Mouse (Mus musculus) thymus, postnatal 0 days (tissue): ENCODE data around the gene Zfp819. TPM values are rescaled to one million over a fixed set of nuclear protein-coding genes. Genes with fewer than 3 reads are reported as not detected.

Source experiments
- DNase-seq: peaks from one replicate; pipeline ENCODE4 v3.0.0-alpha.2; 2015; ENCODE audit warnings: low spot score
- polyA plus RNA-seq: library from polyadenylated mRNA; unstranded; fragments of >200 nt; fragmentation: Nextera tagmentation; extraction: Ambion mirVana; gene quantifications from 2 replicates; pipeline ENCODE4 v1.2.1, GENCODE M21; 2015

Zfp819 gene
- 0.12 TPM in 1 of 2 replicates, not detected in the other for polyA plus RNA-seq

DNA sequence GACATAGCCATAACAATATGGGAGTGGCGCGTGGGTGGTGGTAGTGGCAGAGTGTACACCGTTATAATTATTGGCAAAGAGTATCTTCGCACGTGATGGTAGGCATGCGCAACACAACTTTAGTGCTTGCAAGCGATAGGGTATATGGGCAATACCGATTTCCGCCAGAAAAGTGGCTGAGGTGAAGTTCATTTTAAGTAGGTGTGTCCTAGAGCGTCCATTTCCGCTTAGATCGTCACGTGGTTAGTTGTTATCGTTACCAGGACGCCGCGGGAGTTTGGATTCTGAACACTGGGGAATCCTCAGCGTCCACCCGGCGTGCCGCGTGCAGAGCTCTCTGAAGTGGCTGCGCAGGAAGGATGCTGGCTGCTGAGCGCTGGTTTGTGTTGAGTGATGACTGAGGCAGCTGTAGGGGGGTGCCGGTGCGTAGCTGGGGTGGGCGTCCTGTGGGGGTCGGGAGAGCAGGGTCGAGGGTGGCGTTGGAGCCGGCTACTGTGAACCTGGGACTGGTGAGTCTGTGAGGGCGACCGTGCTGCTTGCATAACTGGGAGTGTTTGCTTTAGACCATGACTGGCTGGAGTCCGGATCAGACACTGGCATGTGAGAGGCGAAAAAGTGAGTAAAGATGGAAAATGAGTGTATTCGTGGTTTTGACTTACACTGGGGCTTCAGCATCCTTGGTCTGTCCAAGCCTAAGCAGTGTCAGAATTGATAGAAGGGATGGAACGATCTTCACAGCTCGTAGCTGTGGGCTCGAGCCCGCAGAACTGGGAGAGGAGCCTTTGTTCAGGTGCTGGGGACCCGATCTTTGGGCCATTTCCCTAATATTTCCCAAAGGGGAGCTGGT is at the start of gene Zfp819:
TSS of gene Zfp819 (plus strand) at position 274 of the 847 bp plus-strand sequence.
- DNase-seq, result peak; percentile 68

DNA sequence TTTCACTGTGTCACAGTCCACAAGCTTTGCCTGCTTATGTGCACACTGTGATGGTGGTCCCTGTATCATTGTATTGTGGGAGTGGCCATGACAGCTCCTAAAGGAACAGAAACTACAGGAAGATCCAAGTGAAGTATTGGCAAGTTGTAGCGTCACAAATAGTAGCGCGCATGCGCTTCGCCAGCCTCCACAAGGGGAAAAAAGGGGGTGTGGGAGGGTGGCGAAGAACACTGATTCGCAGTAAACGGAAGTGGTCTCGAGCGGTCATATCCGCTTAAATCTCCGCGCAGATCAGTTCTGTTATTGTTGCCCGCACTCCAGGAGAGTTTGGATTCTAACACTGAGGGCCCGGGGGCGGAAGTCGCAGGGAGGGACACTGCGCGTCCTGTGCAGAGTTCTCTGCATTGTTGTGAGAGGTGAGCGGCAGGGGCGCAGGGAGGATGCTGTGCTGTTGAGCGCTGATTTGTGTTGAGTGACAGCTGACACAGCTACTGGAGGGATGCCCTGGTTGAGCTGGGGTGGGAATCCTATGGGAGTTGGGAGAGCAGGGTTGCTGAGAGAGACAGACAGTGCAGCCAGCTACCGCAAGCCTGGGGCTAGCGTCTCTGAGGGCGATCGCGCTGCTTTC is 44.8 kb upstream of the Zfp819 start, which contains the start of gene Zfp658:
TSS of gene Zfp658 (plus strand) at position 251 of the 628 bp plus-strand sequence.
- peak; percentile 87 for DNase-seq

DNA sequence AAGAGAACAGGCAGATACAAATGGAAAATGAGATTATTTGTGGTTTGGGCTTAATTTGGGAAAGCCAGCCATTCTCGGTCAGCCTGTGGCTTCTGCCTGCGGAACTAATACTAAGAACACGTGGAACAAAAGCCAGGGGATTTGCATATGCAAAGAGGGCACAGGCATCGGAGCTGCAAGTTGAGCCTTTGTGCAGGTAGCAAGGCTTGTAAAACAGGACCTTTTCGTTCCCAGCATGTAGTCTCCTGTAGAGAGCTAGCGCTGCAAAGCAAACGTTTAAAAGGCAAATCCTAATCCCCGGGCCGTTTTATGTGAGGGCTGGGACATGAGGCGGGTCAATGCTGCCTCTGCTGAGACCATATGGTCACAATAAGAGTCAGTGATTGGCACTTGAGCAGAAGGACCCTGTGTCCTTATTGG is 44.3 kb upstream of the Zfp819 start:
- DNase-seq, result peak; percentile 14

DNA sequence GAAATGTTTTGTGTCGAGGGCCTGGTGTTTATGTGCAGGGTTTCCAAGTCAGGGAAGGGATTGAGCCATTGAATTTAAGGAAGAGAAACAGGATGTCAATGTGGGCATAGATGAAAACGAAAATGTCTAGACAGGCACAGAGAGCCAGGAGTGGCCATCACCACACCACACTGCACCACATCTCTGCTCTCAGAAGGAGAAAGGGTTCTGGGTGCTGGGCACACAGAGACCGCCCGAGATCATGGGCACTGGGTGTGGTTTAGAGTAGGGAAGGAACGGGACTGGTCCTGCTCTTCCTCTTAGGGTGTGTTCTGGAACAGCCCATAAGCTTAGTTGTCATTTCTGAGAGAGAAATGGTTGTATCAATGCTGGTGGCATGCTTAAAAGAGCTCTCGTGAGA is 43.7 kb upstream of the Zfp819 start:
- no peak for DNase-seq

DNA sequence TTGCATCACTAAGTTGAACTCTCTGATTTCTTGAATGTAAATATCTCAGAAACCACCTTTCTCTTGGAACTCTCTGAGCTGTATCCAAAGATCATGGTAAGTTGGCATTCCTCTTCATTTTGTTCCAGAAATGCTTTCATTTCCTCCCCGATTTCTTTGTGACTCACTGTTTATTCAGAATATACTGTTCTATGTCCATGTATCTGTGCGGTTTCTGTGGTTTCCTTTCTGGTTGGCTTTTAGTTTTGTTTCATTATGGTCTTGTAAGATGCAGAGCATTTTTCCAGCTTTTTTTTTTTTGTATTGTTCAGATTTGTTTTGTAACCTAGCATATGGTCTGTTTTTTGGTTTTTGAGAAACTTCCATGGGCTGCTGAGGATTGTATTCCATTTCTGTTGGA is 35.8 kb upstream of the Zfp819 start:
- DNase-seq, result no peak

DNA sequence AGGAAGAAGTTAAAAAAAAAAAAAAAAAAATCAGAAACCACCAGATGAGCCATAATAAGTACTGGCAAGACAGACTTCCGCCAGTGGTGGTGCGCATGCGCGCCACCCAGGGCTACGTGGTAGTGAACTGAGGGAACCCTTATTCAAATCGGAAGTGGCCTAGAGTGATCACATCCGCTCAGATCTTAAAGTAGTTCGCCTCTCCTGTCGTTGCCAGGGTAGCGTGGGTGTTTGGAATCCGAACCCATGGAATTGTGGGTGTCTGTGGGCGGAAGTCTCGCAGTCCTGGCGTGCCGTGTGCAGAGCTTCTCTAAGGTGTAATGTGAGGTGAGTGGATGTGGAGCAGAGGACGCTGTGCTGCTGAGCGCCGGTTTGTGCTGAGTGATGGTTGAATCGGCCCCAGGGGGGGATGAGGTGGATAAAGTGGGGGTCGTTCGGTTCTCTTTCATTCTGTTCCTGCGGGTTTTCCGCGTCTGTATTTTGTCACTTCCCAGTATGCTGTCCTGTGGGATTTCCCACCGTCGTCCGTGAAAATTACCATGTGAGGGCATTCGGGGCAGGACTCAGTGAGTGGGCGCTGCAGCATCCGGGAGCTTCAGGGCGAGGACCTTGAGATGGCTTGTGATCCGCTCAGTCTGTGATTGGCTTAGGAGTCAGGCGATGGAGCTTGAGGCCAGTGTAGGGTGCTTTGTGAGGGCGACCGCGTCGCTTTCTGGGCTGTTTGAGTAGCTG is 27.4 kb upstream of the Zfp819 start, which contains the start of gene Zfp719:
TSS of gene Zfp719 (plus strand) at position 171 of the 732 bp plus-strand sequence.
- DNase-seq, result peak; percentile 96

DNA sequence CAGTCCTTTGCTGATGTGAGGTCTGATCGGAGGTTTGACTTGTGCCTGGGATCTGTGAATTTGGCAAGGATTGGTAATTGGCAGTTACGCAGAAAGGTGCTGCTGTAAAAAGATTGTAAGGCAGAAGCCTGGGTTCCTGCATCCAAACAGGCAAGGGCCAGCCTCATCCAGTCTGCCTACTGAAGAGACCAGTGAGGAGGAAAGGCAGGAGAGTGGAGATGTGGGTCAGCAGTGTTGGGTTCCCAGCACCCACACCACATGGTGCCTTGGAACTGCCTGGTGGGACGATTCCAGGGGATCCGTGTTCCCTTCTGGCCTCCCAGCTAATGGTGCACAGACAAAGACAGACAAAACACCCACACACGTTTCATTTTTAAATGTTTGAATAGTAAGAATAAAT is 26.4 kb upstream of the Zfp819 start:
- no peak for DNase-seq

DNA sequence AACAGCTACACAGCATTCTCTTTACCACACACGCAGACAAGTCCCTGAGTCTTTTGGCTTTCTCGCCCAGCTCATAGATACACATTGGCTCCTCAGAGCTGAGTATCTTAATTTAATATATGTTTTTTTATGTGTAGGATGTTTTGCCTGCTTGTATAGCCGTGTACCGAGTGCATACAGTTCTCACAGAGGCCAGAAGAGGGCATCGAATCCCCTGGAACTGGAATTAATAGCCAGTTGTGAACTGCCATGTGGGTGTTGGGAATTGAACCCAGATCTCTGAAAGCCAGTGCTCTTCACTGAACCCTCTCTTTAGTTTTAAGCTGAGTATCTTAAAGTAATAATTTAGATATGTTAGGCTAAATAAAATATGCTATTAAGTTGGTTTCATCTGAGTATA is 22.2 kb upstream of the Zfp819 start:
- DNase-seq, result no peak

DNA sequence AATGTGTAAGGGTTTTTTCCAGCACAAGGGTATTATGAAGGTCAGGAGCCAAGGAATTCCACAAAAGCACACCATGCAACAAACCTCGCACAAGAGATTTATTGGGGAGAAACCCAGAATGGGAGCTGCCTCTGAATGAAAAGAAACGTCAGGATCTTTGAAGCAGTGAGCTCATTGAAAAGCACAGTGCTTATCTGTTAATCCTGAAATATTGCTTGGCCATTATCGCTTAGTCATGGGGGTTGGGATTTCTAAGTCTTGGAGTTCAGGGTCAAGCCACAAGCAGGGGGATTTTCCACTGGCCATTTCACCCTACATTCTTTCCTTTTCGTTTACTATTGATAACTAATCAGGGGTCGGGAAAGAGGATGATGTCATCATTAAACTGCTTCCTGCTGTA is 5.1 kb upstream of the Zfp819 start:
- no peak for DNase-seq

DNA sequence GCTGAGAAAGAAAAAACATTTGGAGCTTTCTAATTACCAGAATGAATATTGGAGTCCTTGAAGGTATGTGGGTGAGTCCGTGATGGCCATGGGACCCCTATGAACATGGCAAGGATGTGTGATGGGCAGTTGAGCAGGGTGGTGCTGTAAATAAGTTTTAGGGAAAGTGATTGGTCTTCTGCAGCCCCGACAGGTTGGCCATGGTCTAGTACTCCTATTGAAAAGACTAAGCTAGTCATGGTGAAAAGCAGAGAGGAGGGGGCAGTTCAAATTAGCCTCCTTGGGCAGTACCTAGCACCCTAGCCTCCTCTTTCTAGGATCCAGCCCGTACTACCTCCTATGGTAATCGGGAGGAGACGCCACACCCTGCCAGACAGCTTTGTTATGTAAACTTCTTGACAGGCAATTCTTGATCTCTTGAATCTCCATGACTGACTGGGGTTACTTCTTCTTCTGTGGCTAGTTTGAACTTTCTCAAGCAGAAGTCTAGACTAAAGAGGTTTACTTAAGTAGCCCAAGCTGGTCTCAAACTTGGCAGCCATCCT is 846 bp downstream of the Zfp819 start:
- DNase-seq, result no peak

DNA sequence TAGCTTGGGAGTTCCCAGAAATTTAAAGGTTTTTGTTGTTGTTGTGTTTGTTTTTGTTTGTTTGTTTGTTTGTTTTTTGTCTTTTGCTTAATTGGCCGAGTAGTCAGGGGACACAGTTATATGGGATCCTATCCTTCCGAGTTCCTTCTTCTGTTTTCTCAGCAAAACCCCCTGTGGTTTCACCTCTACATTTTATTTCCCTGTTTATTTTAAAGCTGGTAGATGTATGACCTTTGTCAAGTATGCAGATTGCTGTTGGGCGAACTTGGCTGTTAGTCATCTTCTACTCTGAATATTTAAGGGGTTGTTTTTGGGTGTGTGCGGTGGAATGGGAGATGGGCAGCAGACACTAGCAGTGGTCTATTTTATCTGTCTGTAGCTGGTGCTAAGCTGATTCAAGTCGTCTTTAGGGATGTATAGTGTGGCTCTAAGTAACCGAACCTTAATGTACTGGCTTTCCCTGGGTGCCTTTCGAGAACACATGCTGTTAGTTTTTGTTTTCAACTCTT is 1.4 kb downstream of the Zfp819 start:
- no peak for DNase-seq

DNA sequence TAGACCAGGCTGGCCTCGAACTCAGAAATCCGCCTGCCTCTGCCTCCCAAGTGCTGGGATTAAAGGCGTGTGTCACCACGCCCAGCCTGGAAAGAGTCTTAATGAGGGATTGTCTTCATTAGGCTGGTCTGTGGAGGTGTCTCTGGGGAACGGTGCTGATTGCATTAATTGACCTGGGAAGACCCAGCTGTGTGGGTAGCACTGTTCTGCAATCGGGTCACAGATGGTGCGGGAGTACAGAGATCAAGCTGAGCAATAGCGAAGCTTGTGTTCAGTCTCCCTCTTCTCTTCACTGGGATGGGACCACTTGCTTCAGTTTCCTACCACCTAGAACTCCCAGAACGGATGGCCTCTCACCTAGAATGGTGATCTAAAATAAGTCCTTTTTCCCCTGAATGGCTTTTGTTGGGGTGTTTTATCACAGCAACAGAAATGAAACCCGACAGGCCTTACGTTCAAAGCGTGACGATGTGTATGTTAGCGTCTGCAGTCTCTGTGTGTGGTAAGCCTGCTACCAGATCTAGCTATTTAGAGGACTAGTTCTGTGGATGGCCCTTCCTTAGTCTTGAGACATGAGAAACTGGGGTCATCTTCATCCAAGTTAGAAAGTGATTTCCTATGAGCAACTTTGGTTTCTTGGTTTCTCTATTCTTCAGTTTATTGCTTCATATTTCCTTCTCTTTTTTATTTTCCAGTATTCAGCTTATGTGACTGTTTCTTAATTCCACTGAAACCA is 7.0 kb downstream of the Zfp819 start:
- no peak for DNase-seq

DNA sequence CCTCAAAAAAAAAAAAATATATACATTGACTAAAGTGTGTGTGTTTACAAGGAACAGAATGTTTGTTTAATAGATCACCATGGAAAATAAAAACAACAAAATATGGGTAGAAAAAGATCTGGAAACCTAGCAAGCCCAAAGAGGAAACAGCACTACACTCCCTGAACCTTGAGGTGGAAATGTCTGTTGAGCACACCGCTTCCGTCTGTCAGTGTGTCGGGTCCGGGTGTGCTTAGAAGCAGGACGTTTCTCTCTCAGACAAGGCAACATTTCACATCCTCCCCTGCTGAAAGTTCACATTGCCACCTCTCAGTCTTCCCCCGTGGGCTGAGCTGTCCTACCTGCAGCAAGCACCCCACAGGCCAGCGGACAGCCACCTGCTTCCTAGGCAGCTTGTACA is 16.0 kb downstream of the Zfp819 start:
- no peak for DNase-seq

DNA sequence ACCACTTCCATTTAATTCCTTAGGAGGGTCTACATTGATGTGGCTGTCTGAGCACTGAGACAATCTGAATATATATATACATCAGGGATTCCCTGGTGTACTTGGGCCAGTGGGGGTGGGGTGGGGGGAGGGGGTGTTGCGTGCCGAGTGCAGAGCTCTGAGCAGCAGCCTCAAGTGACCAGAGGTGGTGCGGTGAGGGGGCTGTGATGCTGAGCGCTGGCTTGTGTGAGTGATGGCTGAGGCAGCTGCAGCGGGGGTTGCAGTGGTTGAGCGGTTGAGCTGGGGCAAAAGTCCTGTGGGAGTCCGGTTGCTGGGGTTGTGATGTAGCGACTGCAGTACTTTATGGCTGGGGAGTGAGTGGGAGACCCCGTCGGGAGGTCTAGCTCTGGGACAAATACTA is 16.9 kb downstream of the Zfp819 start:
- no peak for DNase-seq

DNA sequence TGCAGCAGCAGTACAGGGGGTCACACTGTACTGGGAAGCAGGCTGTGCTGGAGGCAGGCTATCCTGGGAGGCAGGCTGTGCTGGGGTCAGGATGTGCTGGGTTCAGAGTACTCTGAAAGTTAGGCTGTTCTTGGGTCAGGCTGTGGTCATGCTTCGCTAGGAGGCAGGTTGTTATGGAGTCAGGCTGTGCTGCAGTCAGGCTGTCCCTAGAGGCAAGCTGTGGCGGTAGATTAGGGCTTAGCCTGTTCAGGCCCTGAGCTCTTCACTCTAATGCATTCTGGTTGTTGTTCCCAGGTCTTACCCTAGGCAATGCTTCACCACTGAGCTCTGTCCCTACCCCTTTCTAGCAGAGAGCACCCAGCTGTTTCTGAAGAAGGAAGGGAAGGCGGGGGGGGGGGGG is 18.1 kb downstream of the Zfp819 start:
- DNase-seq, result no peak

DNA sequence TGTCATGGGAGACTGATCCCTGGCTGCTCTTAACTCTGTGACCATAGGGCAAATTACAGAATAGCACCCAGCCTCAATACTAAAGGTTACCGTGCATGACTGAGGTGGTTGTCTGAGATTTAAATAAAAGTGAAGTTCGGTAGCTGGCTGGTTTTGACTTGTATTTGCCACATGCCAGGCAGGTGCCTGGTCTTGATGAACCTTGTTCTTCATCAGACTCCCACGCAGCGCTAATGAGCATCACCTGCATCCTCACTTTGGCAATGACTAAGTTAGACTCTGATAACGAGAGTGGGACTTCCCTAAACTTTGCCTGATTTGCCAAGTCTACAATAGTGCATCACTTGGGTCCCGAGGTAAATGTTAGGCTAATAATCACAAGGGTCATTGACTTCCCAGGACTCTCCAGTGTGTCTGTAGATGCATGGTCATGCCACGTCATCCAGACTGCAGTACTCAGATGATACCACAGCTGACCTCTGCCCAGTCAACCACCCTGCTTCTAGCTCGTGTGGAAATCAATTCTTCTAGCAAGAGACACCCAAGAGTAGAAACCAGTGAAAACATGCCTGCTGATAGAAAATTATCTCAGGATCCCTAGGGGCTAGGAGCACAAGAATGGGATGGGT is 18.9 kb downstream of the Zfp819 start:
- no peak for DNase-seq

DNA sequence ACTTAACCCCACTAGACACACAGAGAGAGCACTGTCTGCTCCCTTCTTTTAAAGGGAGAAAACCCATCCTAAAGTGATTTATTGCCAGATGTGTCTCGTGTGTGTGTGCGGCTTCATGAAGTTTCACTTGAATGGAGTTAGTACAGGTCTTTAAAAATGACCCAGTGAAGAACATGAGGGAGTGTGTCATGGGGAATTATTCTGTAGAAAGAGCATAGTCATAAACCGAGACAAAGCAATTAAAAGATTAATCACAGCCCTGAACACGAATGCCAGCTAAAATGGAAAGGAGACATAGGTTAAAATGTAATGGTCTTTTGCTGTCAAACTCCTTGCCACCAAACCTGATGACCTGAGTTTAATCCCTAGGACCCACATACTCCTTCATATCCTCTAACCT is 27.0 kb downstream of the Zfp819 start:
- DNase-seq, result no peak

DNA sequence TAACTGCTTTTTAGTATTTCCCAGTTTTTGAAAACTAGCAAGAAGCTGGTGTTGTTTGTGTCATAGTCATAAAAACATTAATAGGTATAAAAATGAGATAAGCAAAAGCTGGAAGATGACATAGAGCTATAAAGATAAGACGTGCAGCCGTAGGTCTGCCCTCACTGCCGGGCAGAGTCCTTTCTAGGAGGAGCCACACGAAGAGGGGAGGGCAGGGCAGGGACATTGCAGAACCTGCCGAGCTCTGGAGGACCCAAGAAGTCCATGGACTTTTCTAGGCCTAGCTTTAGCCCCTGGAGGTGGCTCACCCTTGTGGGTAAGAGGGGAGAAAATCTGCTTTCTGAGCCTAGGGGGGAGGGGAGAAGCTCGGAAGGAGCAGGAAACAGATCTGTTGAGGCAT is 27.5 kb downstream of the Zfp819 start, which contains the start of gene Ceacam18:
TSS of gene Ceacam18 (plus strand) at position 208 of the 400 bp plus-strand sequence.
- no peak for DNase-seq

DNA sequence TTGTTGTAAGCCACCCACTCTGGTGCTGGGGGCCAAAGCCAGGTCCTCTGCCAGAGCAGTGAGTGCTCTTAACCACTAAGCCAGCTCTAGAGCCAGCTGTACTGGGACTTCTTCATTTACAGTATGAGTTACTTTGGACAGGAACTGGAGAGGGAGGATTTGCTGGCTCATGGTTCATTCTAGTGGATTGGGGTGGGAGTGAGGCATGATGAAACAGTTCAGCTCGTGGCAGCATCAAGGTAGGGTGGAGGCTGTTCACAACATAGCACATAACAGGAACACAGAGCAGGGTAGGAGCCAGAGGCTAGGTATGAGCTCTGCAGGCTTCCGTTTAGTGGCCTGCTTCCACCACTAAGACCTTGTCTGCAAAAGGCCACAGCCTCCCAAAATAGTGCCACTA is 29.2 kb downstream of the Zfp819 start:
- no peak for DNase-seq

DNA sequence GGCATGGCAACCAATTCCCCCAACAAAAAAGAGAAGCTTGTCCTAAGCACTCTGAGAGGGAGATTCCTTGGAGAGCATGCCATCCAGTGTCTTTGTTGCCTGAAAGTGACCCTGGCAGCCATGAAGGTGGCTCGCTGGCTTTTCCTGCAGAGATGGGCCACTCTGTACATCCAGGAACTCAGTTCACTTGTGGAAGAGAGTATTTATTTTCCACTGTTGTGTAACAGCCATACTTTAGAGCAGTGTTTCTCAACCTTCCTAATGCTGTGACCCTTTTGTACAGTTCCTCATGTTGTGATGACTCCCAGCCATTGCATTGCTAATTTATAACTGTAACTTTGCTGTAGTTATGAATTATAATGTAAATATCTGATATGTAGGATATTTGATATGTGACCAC is 30.1 kb downstream of the Zfp819 start:
- no peak for DNase-seq
